Mouse (Mus musculus): ENCODE measurements around the gene Cmc2. TPM values are rescaled to one million over a fixed set of nuclear protein-coding genes. Genes with fewer than 3 reads are reported as not detected.

The Cmc2 gene
- total and polyA plus RNA-seq, 2 experiments from 2014 or later, result 6.9 to 26.8 TPM

DNA sequence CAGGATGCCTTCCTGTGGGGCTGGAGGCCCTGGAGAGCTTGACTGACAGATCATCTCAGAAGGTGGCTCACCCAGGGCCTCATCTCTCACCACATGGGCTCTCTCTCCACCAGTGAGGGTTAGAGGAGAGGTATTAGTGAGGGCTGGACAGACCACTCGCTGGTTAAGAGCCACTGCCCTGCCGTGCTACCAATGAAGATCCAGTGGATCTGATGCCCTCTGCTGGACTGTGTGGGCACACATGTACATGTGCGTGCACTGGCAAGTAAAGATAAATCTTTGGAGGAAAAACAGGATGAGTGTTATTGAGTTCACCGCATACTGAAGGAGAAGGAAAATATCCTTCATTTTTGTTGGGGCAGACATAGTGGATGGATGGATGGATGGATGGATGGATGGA, 52.6 kb downstream of the Cmc2 start:
- ATAC-seq, result 0 out of 2 replicates have a peak, but pooled peaks have one; percentile 53
- no peak overlapping the region for H3K4me2 ChIP-seq (ENCODE audit: low read depth)

DNA sequence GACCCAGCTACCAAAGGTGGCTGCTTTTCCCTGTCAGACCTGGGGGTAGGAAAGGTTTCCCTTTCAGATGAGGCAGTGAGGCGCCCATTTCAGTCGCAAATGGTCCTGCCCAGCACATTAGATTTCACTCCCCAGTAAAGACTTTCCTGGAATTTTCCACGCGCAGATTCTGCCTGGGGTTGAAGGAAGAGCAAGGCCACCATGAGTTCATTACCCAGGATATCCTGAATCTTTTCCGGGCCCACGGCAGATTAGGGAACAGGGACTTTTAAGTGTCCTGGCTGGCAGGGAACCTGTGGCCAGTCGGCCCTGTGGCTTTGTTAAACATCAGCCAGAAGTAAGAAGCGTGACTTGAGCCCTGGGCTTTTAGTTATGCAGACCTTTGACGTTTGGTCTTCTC, 53.9 kb downstream of the Cmc2 start:
- no peak overlapping the region for H3K9ac ChIP-seq
- H3K4me2 ChIP-seq (ENCODE audit: low read depth), result no peak overlapping the region
- H3K36me3 ChIP-seq (ENCODE audit: insufficient read depth), result no peaks in the 10 kb centered on the region
- peaks cover 8% of the 10 kb centered on the region for H3K4me1 ChIP-seq (ENCODE audit: insufficient read depth)
- ATAC-seq, result no peak
- WGBS, result 79% methylated on average over 9 of the region's 9 CpGs
- H3K27me3 ChIP-seq (ENCODE audit: insufficient read depth, low read length), result no peaks in the 10 kb centered on the region
- no peak for TF ChIP-seq CTCF (IDR thresholded peaks at IDR 0.05; ENCODE audit: low read depth)
- no peak for DNase-seq
- H3K9me3 ChIP-seq (ENCODE audit: low read length), result no peaks in the 10 kb centered on the region
- H3K4me3 ChIP-seq (ENCODE audit: low read depth, low read length), result no peak overlapping the region
- H3K27ac ChIP-seq (ENCODE audit: low read depth, low read length), result no peak overlapping the region

More for the DNA sequence above, 52.6 kb downstream of the Cmc2 start:
- H3K4me3 ChIP-seq (ENCODE audit: low read depth, low read length), result no peak overlapping the region
- WGBS, result 35% methylated on average over 4 of the region's 4 CpGs
- no peak overlapping the region for H3K27ac ChIP-seq (ENCODE audit: low read depth, low read length)
- DNase-seq, result peak; percentile 53
- H3K9ac ChIP-seq, result no peak overlapping the region
- peaks cover 2% of the 10 kb centered on the region; the same call in 1 of the 2 replicates for H3K4me1 ChIP-seq (ENCODE audit: insufficient read depth)
- no peaks in the 10 kb centered on the region for H3K9me3 ChIP-seq (ENCODE audit: low read length)
- peak; percentile 80 for TF ChIP-seq CTCF (IDR thresholded peaks at IDR 0.05; ENCODE audit: low read depth)
- H3K27me3 ChIP-seq (ENCODE audit: insufficient read depth, low read length), result no peaks in the 10 kb centered on the region
- no peaks in the 10 kb centered on the region for H3K36me3 ChIP-seq (ENCODE audit: insufficient read depth)

DNA sequence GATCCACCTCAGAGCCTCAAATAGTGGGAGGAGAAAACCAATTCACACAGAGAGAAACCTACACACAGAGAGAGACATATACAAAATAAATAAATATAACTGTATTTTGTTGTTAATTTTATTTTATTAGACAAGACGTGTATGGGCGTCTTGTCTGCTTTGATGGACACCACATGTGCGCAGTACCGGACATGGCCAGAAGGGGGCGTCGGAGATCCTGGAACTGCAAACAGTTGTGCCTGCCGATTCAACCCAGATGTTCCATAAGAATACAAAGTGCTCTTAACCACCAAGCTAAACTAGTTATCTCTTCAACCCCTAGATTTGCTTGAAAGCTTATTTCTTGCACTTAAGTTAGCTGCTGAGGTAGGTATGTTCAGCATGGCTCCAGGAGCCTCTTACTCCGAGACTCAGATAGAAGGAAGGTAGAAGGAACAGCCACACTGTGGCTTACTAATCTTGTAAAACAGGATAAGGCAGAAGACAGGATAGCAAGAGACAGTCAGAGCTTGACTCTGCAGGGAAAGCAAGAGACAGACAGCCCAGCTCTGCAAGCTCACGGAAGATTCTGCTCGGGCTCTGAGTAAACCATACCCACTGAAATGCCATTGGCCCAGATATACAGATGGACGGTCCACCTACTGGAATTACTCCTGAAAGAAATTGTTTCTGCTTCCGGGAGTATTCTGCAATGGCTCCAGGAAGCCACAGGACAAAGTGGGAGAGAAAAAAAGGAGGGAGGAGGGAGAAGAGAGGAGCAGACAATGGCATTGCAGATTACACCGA, 54.9 kb downstream of the Cmc2 start:
- Histone ChIP-seq H3K9me3 (ENCODE audit: low read length) (no peaks in the 10 kb centered on the region), H3K9ac (no peak overlapping the region), H3K4me3 (ENCODE audit: low read depth, low read length) (no peak overlapping the region), H3K36me3 (ENCODE audit: insufficient read depth) (no peaks in the 10 kb centered on the region), H3K27ac (ENCODE audit: low read depth, low read length) (no peak overlapping the region), H3K4me1 (ENCODE audit: insufficient read depth) (peaks cover 8% of the 10 kb centered on the region), H3K4me2 (ENCODE audit: low read depth) (no peak overlapping the region), H3K27me3 (ENCODE audit: insufficient read depth, low read length) (no peaks in the 10 kb centered on the region)
- 63% methylated on average over 13 of the region's 13 CpGs for WGBS
- DNase-seq, result no peak
- no peak for ATAC-seq
- peak; percentile 68 for TF ChIP-seq CTCF (IDR thresholded peaks at IDR 0.05; ENCODE audit: low read depth)

DNA sequence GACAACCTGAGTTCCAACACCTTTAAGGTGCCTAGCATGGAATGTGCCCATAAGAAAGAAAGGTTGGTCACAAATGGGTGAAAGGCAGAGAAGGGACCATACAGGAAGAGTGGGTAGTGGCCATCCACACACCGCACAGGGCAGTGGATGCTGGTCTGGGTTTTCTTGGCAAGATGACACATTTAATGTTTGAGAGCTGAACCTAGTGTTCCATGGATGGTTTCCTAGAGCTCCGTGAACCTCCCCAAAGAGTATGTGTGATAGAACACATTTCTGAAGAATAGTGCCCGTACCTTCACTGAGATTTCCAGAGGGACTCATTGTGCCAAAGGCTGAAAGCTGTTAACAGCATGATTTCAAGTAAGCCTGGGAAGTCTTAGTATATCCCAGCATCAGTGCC, 56.7 kb downstream of the Cmc2 start:
- 82% methylated on average over 3 of the region's 3 CpGs for WGBS

DNA sequence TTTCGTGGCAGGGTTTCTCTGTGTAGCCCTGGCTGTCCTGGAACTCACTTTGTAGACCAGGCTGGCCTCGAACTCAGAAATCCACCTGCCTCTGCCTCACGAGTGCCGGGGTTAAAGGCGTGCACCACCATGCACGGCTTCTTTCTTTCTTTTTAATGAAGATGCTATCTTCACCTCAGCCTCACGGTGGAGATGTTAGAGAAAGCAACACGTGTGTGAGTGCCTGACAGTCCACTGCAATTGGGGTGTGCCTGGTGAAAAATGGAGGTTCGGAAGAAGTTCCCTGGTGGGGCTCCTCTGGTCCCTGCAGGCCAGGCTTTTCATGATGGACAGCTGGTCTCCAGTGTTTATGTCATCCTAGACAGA, 57.2 kb downstream of the Cmc2 start:
- DNase-seq (no peak), ATAC-seq (no peak)
- no peaks in the 10 kb centered on the region for H3K9me3 ChIP-seq (ENCODE audit: low read length)
- TF ChIP-seq CTCF (IDR thresholded peaks at IDR 0.05; ENCODE audit: low read depth), result no peak
- H3K4me3 ChIP-seq (ENCODE audit: low read depth, low read length), result no peak overlapping the region
- H3K4me1 ChIP-seq (ENCODE audit: insufficient read depth), result peaks cover 8% of the 10 kb centered on the region
- no peak overlapping the region for H3K9ac ChIP-seq
- no peak overlapping the region for H3K4me2 ChIP-seq (ENCODE audit: low read depth)
- H3K36me3 ChIP-seq (ENCODE audit: insufficient read depth), result no peaks in the 10 kb centered on the region
- H3K27ac ChIP-seq (ENCODE audit: low read depth, low read length), result no peak overlapping the region
- 68% methylated on average over 9 of the region's 9 CpGs for WGBS
- no peaks in the 10 kb centered on the region for H3K27me3 ChIP-seq (ENCODE audit: insufficient read depth, low read length)

More for the DNA sequence above, 56.7 kb downstream of the Cmc2 start:
- Histone ChIP-seq H3K4me2 (ENCODE audit: low read depth) (no peak overlapping the region), H3K9me3 (ENCODE audit: low read length) (no peaks in the 10 kb centered on the region), H3K27ac (ENCODE audit: low read depth, low read length) (no peak overlapping the region), H3K27me3 (ENCODE audit: insufficient read depth, low read length) (no peaks in the 10 kb centered on the region), H3K9ac (no peak overlapping the region), H3K4me3 (ENCODE audit: low read depth, low read length) (no peak overlapping the region), H3K4me1 (ENCODE audit: insufficient read depth) (peaks cover 8% of the 10 kb centered on the region), H3K36me3 (ENCODE audit: insufficient read depth) (no peaks in the 10 kb centered on the region)
- DNase-seq, result no peak
- ATAC-seq, result no peak
- no peak for TF ChIP-seq CTCF (IDR thresholded peaks at IDR 0.05; ENCODE audit: low read depth)

DNA sequence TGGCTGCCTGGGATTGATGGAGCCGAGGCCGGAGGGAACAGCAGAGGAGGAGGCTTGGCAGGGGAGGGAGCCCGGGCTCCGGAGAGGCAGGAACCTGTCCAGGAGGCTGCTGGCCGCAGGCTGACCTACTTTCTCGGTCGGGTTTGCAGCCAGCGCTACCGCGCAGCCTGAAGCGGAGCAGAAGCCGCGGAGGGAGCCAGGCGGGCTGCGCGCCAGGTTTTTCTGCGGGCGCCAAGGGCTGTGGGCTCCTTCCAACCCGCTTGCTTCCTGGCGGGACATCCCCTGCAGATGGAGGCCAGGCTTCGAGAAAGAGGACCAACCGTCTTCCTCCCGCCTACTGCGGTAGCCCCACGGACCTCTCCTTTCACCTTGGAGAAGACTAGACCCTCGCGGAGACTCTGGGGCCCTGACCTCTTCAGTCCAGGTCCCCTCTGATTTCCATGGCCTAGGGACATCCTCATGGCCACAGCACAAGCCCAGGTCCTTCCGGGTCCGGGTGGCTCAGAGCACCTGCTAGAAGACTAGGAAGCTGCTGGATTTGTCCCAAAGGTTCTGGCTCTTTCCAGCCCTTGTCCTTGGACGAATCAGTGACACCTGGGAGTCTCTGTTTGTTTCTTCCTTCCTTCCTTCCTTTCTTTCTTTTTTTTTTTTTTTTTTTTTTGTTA, 57.8 kb downstream of the Cmc2 start:
- no peaks in the 10 kb centered on the region for H3K9me3 ChIP-seq (ENCODE audit: low read length)
- no peak for TF ChIP-seq CTCF (IDR thresholded peaks at IDR 0.05; ENCODE audit: low read depth)
- no peaks in the 10 kb centered on the region for H3K36me3 ChIP-seq (ENCODE audit: insufficient read depth)
- peak overlapping the region; percentile 27 for H3K4me3 ChIP-seq (ENCODE audit: low read depth, low read length)
- peak; percentile 78 for ATAC-seq
- H3K27ac ChIP-seq (ENCODE audit: low read depth, low read length), result no peak overlapping the region
- peak overlapping the region; percentile 57 for H3K4me2 ChIP-seq (ENCODE audit: low read depth)
- peak overlapping the region; percentile 43; the same call in 1 of the 2 replicates for H3K9ac ChIP-seq
- no peaks in the 10 kb centered on the region for H3K27me3 ChIP-seq (ENCODE audit: insufficient read depth, low read length)
- H3K4me1 ChIP-seq (ENCODE audit: insufficient read depth), result peaks cover 8% of the 10 kb centered on the region
- WGBS, result 4% methylated on average over 29 of the region's 30 CpGs
- peak; percentile 81 for DNase-seq

DNA sequence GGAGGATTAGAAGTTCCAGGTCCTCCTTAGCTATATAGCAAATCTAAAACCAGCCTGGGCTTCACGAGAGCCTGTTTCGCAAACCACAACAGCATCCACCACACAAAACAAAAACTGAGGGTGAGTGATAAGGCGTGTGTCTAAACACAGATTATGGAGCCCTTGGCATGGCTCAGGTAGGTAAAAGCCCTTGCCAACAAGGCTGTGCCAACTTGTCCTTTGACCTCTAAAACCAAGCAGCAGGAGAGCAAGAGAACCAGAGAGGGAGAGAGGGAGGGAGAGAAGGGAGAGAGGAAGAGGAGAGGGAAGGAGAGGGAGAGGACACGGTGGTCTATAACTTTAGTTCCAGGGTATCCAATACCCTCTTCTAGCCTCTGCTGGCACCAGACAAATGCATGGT, 59.1 kb downstream of the Cmc2 start:
- Histone ChIP-seq H3K4me2 (ENCODE audit: low read depth) (no peak overlapping the region), H3K27me3 (ENCODE audit: insufficient read depth, low read length) (no peaks in the 10 kb centered on the region), H3K4me3 (ENCODE audit: low read depth, low read length) (no peak overlapping the region), H3K9ac (no peak overlapping the region), H3K4me1 (ENCODE audit: insufficient read depth) (peaks cover 8% of the 10 kb centered on the region), H3K36me3 (ENCODE audit: insufficient read depth) (no peaks in the 10 kb centered on the region), H3K27ac (ENCODE audit: low read depth, low read length) (no peak overlapping the region), H3K9me3 (ENCODE audit: low read length) (no peaks in the 10 kb centered on the region)
- DNase-seq (no peak), ATAC-seq (no peak)
- WGBS, result 82% methylated on average over 4 of the region's 4 CpGs
- no peak for TF ChIP-seq CTCF (IDR thresholded peaks at IDR 0.05; ENCODE audit: low read depth)
